Mouse (Mus musculus) inflammation-experienced regulatory T-cells, adult 16 weeks (primary cell): Measurements from ENCODE around the gene Xntrpc. TPM values are rescaled to one million over a fixed set of nuclear protein-coding genes. Genes with fewer than 3 reads are reported as not detected.

Experiments used
- polyA plus RNA-seq: library from polyadenylated mRNA; unstranded; fragments of 100-300 nt; shearing (Covaris generic); gene quantifications from one replicate; pipeline ENCODE4 v1.2.1, GENCODE M21; 2017

Gene Xntrpc
- 1.5 TPM for polyA plus RNA-seq

GRCm38 (mm10) chr7:102065046-102065891, at the start of gene Xntrpc, which contains the start of the genes Rnf121 and Xndc1:
Xntrpc (plus strand) TSS chr7:102065713.
Rnf121 (minus strand) TSS chr7:102065469.
Xndc1 (plus strand) TSS chr7:102065511.

GRCm38 (mm10) chr7:102018590-102018989, 46.9 kb upstream of the Xntrpc start, which contains the start of gene Il18bp:
Il18bp (minus strand) TSS chr7:102018690.

GRCm38 (mm10) chr7:102082816-102083215, 17.3 kb downstream of the Xntrpc start, which contains the start of gene Trpc2:
Trpc2 (plus strand) TSS chr7:102083116.

GRCm38 (mm10) chr7:102101487-102101886, 36.0 kb downstream of the Xntrpc start, which contains the start of gene Art1:
Art1 (plus strand) TSS chr7:102101743.

GRCm38 (mm10) chr7:102109171-102109570, 43.7 kb downstream of the Xntrpc start, which contains the start of gene Art5:
Art5 (minus strand) TSS chr7:102109489.

GRCm38 (mm10) chr7:102116579-102117331, 51.2 kb downstream of the Xntrpc start, which contains the start of gene Chrna10:
Chrna10 (minus strand) TSS chr7:102116828.

Other genes with a start within 250 kb of the Xntrpc start
- gene Phox2a, start 247.4 kb upstream of the Xntrpc start, polyA plus RNA-seq, result not detected
- 10.6 TPM for gene Inppl1, start 227.5 kb upstream of the Xntrpc start, polyA plus RNA-seq
- gene Folr2, start 208.5 kb upstream of the Xntrpc start, polyA plus RNA-seq, result not detected
- gene Anapc15, start 202.0 kb upstream of the Xntrpc start, polyA plus RNA-seq, result 43.1 TPM
- not detected for gene Folr1, start 194.9 kb upstream of the Xntrpc start, polyA plus RNA-seq
- 152 TPM for gene Lamtor1, start 159.8 kb upstream of the Xntrpc start, polyA plus RNA-seq
- 0.83 TPM for gene Tomt, start 159.4 kb upstream of the Xntrpc start, polyA plus RNA-seq
- gene Lrrc51, start 131.8 kb upstream of the Xntrpc start, polyA plus RNA-seq, result 4.7 TPM
- gene Numa1, start 131.6 kb upstream of the Xntrpc start, polyA plus RNA-seq, result 255 TPM
- gene Il18bp, start 47.0 kb upstream of the Xntrpc start, polyA plus RNA-seq, result 5.4 TPM
- 27.4 TPM for gene Rnf121, start 244 bp upstream of the Xntrpc start, polyA plus RNA-seq
- gene Xndc1, start 202 bp upstream of the Xntrpc start, polyA plus RNA-seq, result 28.8 TPM
- gene Trpc2, start 17.4 kb downstream of the Xntrpc start, polyA plus RNA-seq, result 0.15 TPM
- gene Art1, start 36.0 kb downstream of the Xntrpc start, polyA plus RNA-seq, result not detected
- 1.4 TPM for gene Art5, start 43.8 kb downstream of the Xntrpc start, polyA plus RNA-seq
- not detected for gene Chrna10, start 51.1 kb downstream of the Xntrpc start, polyA plus RNA-seq
- 34.6 TPM for gene Nup98, start 144.5 kb downstream of the Xntrpc start, polyA plus RNA-seq
- 52.9 TPM for gene Pgap2, start 144.5 kb downstream of the Xntrpc start, polyA plus RNA-seq
- gene Rhog, start 190.3 kb downstream of the Xntrpc start, polyA plus RNA-seq, result 303 TPM
- 104 TPM for gene Stim1, start 202.1 kb downstream of the Xntrpc start, polyA plus RNA-seq